Mouse (Mus musculus) spleen, adult 2 months (tissue): ENCODE data around the gene Reg4. TPM values are rescaled to one million over a fixed set of nuclear protein-coding genes. Genes with fewer than 3 reads are reported as not detected.

Experiments used
- DNase-seq, 2 experiments: peaks; one replicate each; pipeline versions ENCODE4 v3.0.0 to v3.0.0-alpha.2; 2012 to 2021; ENCODE audit warnings: low spot score in 2 of 2, low read depth in 1 of 2
- H3K27ac ChIP-seq: fragments of 200-500 bp; 2 replicates; pipeline ENCODE4 v1.5.1; 2012; ENCODE audit warnings: low read length, inconsistent platforms; ENCODE audit not compliant: insufficient read depth
- H3K27me3 ChIP-seq: fragments of 200-500 bp; 2 replicates; pipeline ENCODE4 v1.6.1; 2012; ENCODE audit warnings: mild to moderate bottlenecking, moderate library complexity, low read length, inconsistent platforms; ENCODE audit not compliant: control insufficient read depth, insufficient read depth
- H3K36me3 ChIP-seq: fragments of 200-500 bp; 2 replicates; pipeline ENCODE4 v1.6.1; 2012; ENCODE audit warnings: mild to moderate bottlenecking, low read length, inconsistent platforms; ENCODE audit not compliant: control insufficient read depth, insufficient read depth
- H3K4me1 ChIP-seq: fragments of 200-500 bp; 2 replicates; pipeline ENCODE4 v1.6.1; 2011; ENCODE audit warnings: inconsistent platforms; ENCODE audit not compliant: control insufficient read depth, insufficient read depth, insufficient read length
- H3K4me3 ChIP-seq: fragments of 200-500 bp; 2 replicates; pipeline ENCODE4 v1.5.1; 2011; ENCODE audit warnings: mild to moderate bottlenecking, inconsistent platforms; ENCODE audit not compliant: insufficient read depth, insufficient read length; ENCODE audit errors: extremely low read depth
- CTCF ChIP-seq: fragments of 200-500 bp; IDR thresholded peaks from 2 replicates; pipeline ENCODE4 v1.5.1; 2011; ENCODE audit warnings: mild to moderate bottlenecking, inconsistent platforms; ENCODE audit not compliant: insufficient read depth, insufficient read length, insufficient replicate concordance; ENCODE audit errors: extremely low read depth
- POLR2A ChIP-seq: fragments of 200-500 bp; IDR thresholded peaks from 2 replicates; pipeline ENCODE4 v1.6.1; 2011; ENCODE audit warnings: low read depth, low read length, inconsistent platforms
- WGBS: fragments of 180-500 bp; shearing (Covaris S2); methylation state at CpG from one replicate; pipeline ENCODE4 v1.1.7; 2018; 5-methylcytosine and 5-hydroxymethylcytosine counted together
- polyA plus RNA-seq: library from polyadenylated mRNA; depleted of rRNA; stranded (reverse); fragments of >200 nt; gene quantifications from 2 replicates; pipeline ENCODE4 v1.2.3, GENCODE M21; 2012

Reg4 gene
- polyA plus RNA-seq, 1 experiment: not detected

DNA sequence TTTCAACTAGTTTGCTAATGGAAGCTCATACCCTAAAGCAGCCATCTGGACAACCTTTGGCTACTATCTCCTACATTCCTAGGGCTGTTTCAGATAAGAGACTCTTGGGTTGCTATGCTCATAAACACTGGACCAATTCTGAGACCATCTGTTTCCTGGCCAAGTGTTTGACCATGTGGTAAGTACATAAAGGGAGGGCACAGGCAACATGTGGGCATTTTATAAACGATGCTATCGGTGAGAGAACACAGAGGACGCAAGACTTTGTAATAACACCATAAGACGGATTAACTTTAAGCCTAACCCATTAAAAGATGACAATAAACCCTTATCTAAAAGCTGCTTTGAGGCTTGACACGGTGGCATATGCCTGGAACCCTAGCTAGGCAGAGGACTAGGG, 18.7 kb upstream of the Reg4 start:
- no peak overlapping the region for H3K27ac ChIP-seq
- no peaks in the 10 kb centered on the region for H3K4me1 ChIP-seq
- DNase-seq: no peak
- TF ChIP-seq CTCF (no peak), POLR2A (no peak)
- H3K27me3 ChIP-seq: no peaks in the 10 kb centered on the region
- no peak overlapping the region for H3K4me3 ChIP-seq
- 59% methylated on average over 5 of the region's 5 CpGs for WGBS
- no peaks in the 10 kb centered on the region for H3K36me3 ChIP-seq

DNA sequence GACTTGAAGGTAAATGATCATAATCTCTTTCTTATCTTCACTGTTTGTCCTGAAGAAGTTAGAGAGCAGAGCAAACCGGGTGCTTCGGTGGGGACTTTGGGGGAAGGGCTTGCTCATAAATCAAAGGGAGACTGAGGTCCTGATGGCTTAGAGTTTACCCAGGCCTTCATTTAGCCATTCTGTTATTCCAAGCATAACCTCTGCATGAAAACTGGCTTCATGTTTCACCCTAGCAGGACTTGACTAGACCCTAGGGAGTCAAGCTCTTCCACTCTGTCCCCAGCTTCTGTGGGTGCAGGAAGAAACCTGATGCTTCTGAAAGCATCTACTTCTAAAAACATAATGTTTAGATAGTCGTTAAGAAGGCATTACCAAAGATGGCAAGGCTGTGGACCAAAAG, 15.0 kb upstream of the Reg4 start:
- H3K36me3 ChIP-seq: no peaks in the 10 kb centered on the region
- H3K4me3 ChIP-seq: no peak overlapping the region
- no peak for TF ChIP-seq CTCF
- TF ChIP-seq POLR2A: no peak
- WGBS: 54% methylated on average over 3 of the region's 3 CpGs
- H3K27me3 ChIP-seq: no peaks in the 10 kb centered on the region
- no peak overlapping the region for H3K27ac ChIP-seq
- H3K4me1 ChIP-seq: no peaks in the 10 kb centered on the region
- DNase-seq: no peak

DNA sequence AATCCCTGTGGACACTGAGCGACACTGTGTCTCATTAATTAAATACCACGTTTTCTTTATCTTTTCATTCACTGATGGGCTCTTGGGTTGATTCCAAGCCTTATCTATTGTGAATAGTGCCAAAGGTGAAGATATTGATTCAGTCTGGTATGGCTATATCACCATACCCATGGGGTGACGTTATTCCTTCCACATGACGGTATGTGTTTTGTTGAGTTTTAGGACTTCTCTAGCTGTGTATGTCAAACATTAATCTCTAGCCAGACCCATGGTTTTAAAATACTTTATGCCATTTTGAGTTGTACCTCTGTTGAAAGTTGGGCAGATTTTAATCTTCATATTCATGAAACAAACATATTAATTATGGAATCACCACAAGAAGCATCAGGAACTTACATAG, 12.8 kb upstream of the Reg4 start:
- no peaks in the 10 kb centered on the region for H3K36me3 ChIP-seq
- no peak overlapping the region for H3K27ac ChIP-seq
- H3K4me3 ChIP-seq: no peak overlapping the region
- 85% methylated on average over 4 of the region's 4 CpGs for WGBS
- no peaks in the 10 kb centered on the region for H3K27me3 ChIP-seq
- DNase-seq: no peak
- H3K4me1 ChIP-seq: no peaks in the 10 kb centered on the region
- TF ChIP-seq CTCF: no peak
- no peak for TF ChIP-seq POLR2A

DNA sequence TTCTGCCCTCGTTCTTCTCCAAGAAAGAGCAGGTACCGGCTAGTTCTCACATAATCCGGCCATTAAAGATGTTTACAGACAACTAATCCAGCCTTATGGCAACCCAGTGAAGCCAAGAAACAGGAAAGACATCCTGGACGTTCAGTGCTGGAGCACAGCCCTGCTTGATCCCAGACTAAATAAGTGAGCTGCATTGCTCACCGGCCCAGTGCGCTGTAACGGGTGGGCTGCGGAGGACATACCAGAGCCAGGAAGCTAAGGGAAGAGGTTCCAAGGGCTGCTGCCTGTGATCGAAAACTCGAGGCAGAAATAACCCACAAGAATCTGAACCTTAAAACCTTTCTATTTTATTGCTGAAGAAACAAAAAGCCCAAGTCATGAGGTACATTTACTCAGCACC, 11.1 kb upstream of the Reg4 start:
- 84% methylated on average over 10 of the region's 10 CpGs for WGBS
- no peak for DNase-seq

DNA sequence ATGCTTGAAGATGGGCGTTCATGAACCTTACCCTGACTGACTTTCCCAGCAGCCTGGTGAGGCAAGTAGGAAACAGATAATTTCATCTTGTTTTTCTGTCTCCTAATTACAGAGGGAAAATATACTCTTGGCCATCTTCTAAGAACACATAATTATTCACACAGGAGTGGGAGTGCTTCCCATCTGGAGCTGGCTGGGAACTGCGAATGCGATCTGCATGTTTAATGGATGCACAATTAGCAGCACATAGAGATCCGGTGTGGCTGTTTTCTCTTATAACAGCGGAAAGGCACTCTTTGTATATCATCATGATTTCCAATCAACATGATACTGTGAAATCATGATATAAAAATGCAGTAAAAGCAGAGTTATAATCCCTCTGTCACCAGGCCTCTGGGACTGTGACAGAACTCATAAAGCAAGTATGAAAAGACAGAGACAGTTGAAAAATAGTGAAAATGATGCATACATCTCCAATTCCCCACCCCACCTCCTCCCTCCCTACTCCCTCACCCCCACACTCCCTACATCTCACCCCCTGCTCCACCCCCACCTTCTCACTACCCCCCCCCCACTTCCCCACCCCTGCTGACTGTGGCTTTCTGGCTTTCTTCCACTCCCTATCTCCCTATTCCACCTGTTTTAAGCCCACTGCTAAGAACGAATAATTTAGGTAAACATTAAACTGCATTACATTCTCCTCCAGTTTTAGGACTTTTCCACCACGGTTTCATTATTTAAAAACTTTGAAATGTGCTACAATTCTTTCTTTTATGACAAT, 10.5 kb upstream of the Reg4 start:
- no peak for DNase-seq
- WGBS: 69% methylated on average over 7 of the region's 7 CpGs
- TF ChIP-seq CTCF (no peak), POLR2A (no peak)
- Histone ChIP-seq H3K36me3 (no peaks in the 10 kb centered on the region), H3K27ac (no peak overlapping the region), H3K4me1 (no peaks in the 10 kb centered on the region), H3K4me3 (no peak overlapping the region), H3K27me3 (no peaks in the 10 kb centered on the region)

More for the DNA sequence above, 11.1 kb upstream of the Reg4 start:
- Histone ChIP-seq H3K27me3 (no peaks in the 10 kb centered on the region), H3K4me1 (no peaks in the 10 kb centered on the region), H3K4me3 (no peak overlapping the region), H3K36me3 (no peaks in the 10 kb centered on the region), H3K27ac (no peak overlapping the region)
- TF ChIP-seq CTCF: no peak
- TF ChIP-seq POLR2A: no peak

DNA sequence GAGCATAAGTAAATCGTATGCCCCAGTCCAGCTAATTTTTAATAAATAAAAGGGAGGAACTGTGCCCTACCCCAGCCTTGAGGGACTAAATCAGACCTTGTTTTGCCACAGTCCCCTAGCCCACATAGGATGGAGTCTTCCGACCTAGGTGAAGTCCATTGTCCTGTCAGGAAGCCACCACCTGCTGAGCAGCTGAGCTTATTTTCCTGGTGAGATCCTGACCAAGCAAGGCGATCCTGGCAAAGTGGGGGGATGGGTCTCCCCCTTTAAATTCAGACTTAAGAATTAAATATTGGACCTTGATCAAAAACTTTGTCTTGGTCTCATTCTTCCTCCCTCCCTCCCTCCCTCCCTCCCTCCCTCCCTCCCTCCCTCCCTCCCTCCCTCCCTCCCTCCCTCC, 5.7 kb upstream of the Reg4 start:
- H3K36me3 ChIP-seq: no peaks in the 10 kb centered on the region
- 76% methylated on average over 3 of the region's 3 CpGs for WGBS
- no peak for DNase-seq
- no peaks in the 10 kb centered on the region for H3K27me3 ChIP-seq
- no peak overlapping the region for H3K27ac ChIP-seq
- no peaks in the 10 kb centered on the region for H3K4me1 ChIP-seq
- no peak overlapping the region for H3K4me3 ChIP-seq
- TF ChIP-seq CTCF: no peak
- no peak for TF ChIP-seq POLR2A

DNA sequence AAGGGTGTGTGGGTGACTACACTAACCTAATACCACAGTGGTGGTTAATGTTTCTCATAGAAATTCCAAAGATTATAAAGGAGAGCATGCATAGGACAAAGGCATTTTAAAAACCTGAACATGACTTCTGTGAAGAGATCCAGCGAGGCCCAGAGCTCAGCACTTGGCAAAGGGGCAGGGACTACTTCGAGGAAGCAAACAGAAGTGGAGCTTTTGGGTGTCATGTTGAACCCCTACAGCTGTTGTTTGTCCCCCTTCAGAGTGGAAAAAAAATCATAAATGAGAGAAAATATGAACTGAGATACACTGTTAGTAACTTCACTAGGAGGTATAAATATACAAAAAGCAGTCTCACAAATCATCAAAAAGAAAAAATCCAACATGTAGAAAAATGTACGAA, 1.3 kb downstream of the Reg4 start:
- no peak for DNase-seq
- H3K27me3 ChIP-seq: no peaks in the 10 kb centered on the region
- no peak overlapping the region for H3K27ac ChIP-seq
- no peaks in the 10 kb centered on the region for H3K4me1 ChIP-seq
- no peak overlapping the region for H3K4me3 ChIP-seq
- H3K36me3 ChIP-seq: no peaks in the 10 kb centered on the region
- TF ChIP-seq POLR2A (no peak), CTCF (no peak)
- WGBS: 78% methylated on average over 3 of the region's 3 CpGs
